In genomic region chr11:59316517-59316916, GRCm38 (mm10) we compare ENCODE assay signal across 24 mouse cellular contexts. TPM values are rescaled to one million over a fixed set of nuclear protein-coding genes. Genes with fewer than 3 reads are reported as not detected.
"Had no signal": no experiment of that assay in that cellular context is flagged by ENCODE, and none has a peak within 500 bp of the region (broad histone marks: within the 10 kb centered on the region; RNA-seq: fewer than 3 reads in every experiment).

No protein-coding gene starts in this region.

- H3K4me2 ChIP-seq: lung, embryonic 14.5 days; midbrain, embryonic 13.5 days; midbrain, embryonic 15.5 days; neural tube, embryonic 13.5 days; neural tube, embryonic 15.5 days had no signal

- H3K9me3 ChIP-seq: midbrain, embryonic 10.5 days; midbrain, embryonic 13.5 days; midbrain, embryonic 15.5 days; neural tube, embryonic 13.5 days; neural tube, embryonic 15.5 days had no signal

- H3K27ac ChIP-seq: midbrain, embryonic 10.5 days; midbrain, embryonic 13.5 days; midbrain, embryonic 15.5 days; neural tube, embryonic 13.5 days; neural tube, embryonic 15.5 days had no signal

- H3K27me3 ChIP-seq: neural tube, embryonic 13.5 days had no signal

- H3K36me3 ChIP-seq: midbrain, embryonic 10.5 days; midbrain, embryonic 13.5 days; midbrain, embryonic 15.5 days; neural tube, embryonic 13.5 days; neural tube, embryonic 15.5 days had no signal

- H3K4me1 ChIP-seq: midbrain, embryonic 15.5 days had no signal

- ATAC-seq: liver, postnatal 0 days; midbrain, embryonic 13.5 days; midbrain, embryonic 15.5 days had no signal

- H3K4me3 ChIP-seq: midbrain, embryonic 10.5 days; midbrain, embryonic 13.5 days; midbrain, embryonic 15.5 days; myocyte; neural tube, embryonic 13.5 days; neural tube, embryonic 15.5 days had no signal

- H3K9ac ChIP-seq: liver, postnatal 0 days; lung, embryonic 14.5 days; midbrain, embryonic 13.5 days; midbrain, embryonic 15.5 days; neural tube, embryonic 13.5 days; neural tube, embryonic 15.5 days had no signal

- DNase-seq: liver, postnatal 0 days; lung, embryonic 14.5 days; lung, postnatal 10 days; lung, postnatal 4 days; retina, postnatal 1 day; right cerebral cortex, adult 18-20 months; right cerebral cortex, postnatal 25 days; right cerebral cortex, postnatal 4 days; spleen, adult 18-20 months; thymus, adult 18-20 months; thymus, postnatal 14 days; thymus, postnatal 36 days had no signal

RNA-seq across cellular contexts. Expression of gene Wnt3a, which starts 26.0 kb away (rescaled TPM):
- polyA plus RNA-seq: liver, postnatal 0 days; lung, embryonic 14.5 days; myocyte; small intestine, adult 2 months; stomach, embryonic 14.5 days had no signal

RNA-seq across cellular contexts. Expression of gene Prss38, which starts 58.9 kb away (rescaled TPM):
- polyA plus RNA-seq: liver, postnatal 0 days; lung, embryonic 14.5 days; lung, embryonic 16.5 days; midbrain, embryonic 10.5 days; midbrain, embryonic 13.5 days; myocyte; neural tube, embryonic 11.5 days; neural tube, embryonic 13.5 days; neural tube, embryonic 15.5 days; small intestine, adult 2 months; stomach, embryonic 14.5 days; stomach, embryonic 16.5 days; thymus, postnatal 0 days had no signal
